Mouse (Mus musculus) heart, adult 2 months (tissue): ENCODE data around the gene Slc4a4.

Experiments used
- CTCF ChIP-seq: fragments of 200-600 bp; IDR thresholded peaks from 2 replicates; pipeline ENCODE4 v1.8.1; 2022; ENCODE audit warnings: antibody characterized with exemption, mild to moderate bottlenecking, moderate library complexity
- EP300 ChIP-seq: fragments of 200-500 bp; IDR thresholded peaks from 2 replicates; pipeline ENCODE4 v1.6.1; 2011; ENCODE audit warnings: low read depth, low read length, control low read depth; ENCODE audit not compliant: insufficient read depth
- POLR2A ChIP-seq: fragments of 200-500 bp; IDR thresholded peaks from 2 replicates; pipeline ENCODE4 v1.6.1; 2011; ENCODE audit warnings: mild to moderate bottlenecking, low read depth, low read length, control low read depth; ENCODE audit not compliant: insufficient read depth

DNA sequence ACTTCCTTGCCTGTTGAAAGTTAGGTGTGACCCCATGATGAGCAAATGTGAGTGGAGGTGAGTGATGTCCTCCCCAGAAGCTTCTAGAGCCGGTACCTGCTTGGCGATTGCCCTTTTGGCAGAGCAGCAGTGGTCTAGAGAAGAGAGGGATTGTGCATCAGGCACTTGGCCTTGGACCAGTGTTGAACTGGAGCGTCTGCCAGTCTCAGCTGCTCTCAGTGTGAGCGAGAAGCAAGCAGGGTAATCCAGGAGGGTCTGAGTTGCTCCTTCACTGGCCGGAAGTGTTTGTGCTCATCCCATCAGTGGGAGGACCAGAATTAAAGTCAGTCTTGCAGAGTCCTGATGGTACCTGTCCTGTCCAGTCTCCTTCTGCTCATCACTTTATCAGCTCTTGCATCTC, 181.5 kb downstream of the Slc4a4 start:
- TF ChIP-seq POLR2A (no peak), CTCF (no peak), EP300 (no peak)
